Mouse (Mus musculus) ES-E14 (cell line): Measurements from ENCODE around the gene Syt6. TPM values are rescaled to one million over a fixed set of nuclear protein-coding genes. Genes with fewer than 3 reads are reported as not detected.

Experiments
- DNase-seq: peaks from one replicate; pipeline ENCODE4 v3.0.0-alpha.2; 2013; ENCODE audit warnings: low read depth, low spot score
- H3K27ac ChIP-seq: 2 replicates; pipeline ENCODE4 v1.5.1; 2012; ENCODE audit warnings: low read depth, mild to moderate bottlenecking, low read length, moderate library complexity, mixed read lengths; ENCODE audit not compliant: poor library complexity, insufficient read depth, severe bottlenecking
- H3K36me3 ChIP-seq: 2 replicates; pipeline ENCODE4 v1.6.1; 2012; ENCODE audit warnings: mild to moderate bottlenecking, low read length, moderate library complexity, mixed read lengths; ENCODE audit not compliant: control insufficient read depth, poor library complexity, insufficient read depth, severe bottlenecking
- H3K4me1 ChIP-seq, 2 experiments: fragments of 150-350 bp in 1 of 2; sonication (generic) in 1 of 2; 2 replicates each; pipeline ENCODE4 v1.6.1; 2012; ENCODE audit warnings: low read length in 2 of 2, mild to moderate bottlenecking in 1 of 2, mixed read lengths in 1 of 2; ENCODE audit not compliant: control insufficient read depth in 2 of 2, insufficient read depth in 2 of 2, poor library complexity in 1 of 2
- H3K4me3 ChIP-seq, 2 experiments: fragments of 150-350 bp in 1 of 2; sonication (generic) in 1 of 2; 2 replicates each; pipeline ENCODE4 v1.5.1; 2012; ENCODE audit warnings: low read length in 2 of 2, low read depth in 1 of 2, mild to moderate bottlenecking in 1 of 2, mixed read lengths in 1 of 2; ENCODE audit not compliant: insufficient read depth in 1 of 2, poor library complexity in 1 of 2, severe bottlenecking in 1 of 2
- H3K9ac ChIP-seq: 2 replicates; pipeline ENCODE4 v1.6.1; 2012; ENCODE audit warnings: low read depth, mild to moderate bottlenecking, low read length, mixed read lengths; ENCODE audit not compliant: poor library complexity, insufficient read depth, severe bottlenecking
- H3K9me3 ChIP-seq: fragments of 150-350 bp; sonication (generic); 2 replicates; pipeline ENCODE4 v1.6.1; 2012; ENCODE audit warnings: low read depth, mild to moderate bottlenecking, low read length; ENCODE audit not compliant: control insufficient read depth, insufficient read depth
- CHD2 ChIP-seq: IDR thresholded peaks from 2 replicates; pipeline ENCODE4 v1.6.1; 2014; ENCODE audit warnings: mild to moderate bottlenecking, low read depth, low read length, inconsistent platforms
- HCFC1 ChIP-seq: IDR thresholded peaks from 2 replicates; pipeline ENCODE4 v1.6.1; 2012; ENCODE audit warnings: low read length, inconsistent platforms, borderline replicate concordance; ENCODE audit not compliant: insufficient read depth
- MAFK ChIP-seq: IDR thresholded peaks from 2 replicates; pipeline ENCODE4 v1.6.1; 2014; ENCODE audit warnings: mild to moderate bottlenecking, low read depth, low read length, inconsistent platforms; ENCODE audit not compliant: insufficient read depth
- ZC3H11A ChIP-seq: IDR thresholded peaks from 2 replicates; pipeline ENCODE4 v1.6.1; 2012; ENCODE audit warnings: low read depth, mild to moderate bottlenecking, inconsistent platforms, low read length, borderline replicate concordance
- ZNF384 ChIP-seq: IDR thresholded peaks from 2 replicates; pipeline ENCODE4 v1.6.1; 2012; ENCODE audit warnings: low read depth, low read length, inconsistent platforms
- in situ Hi-C, 2 experiments: fragments of 600-800 bp; cut with MboI; formaldehyde crosslinking; loops; one replicate each; pipeline ENCODE4 v1.15.1; 2025; ENCODE audit warnings: low sequenced_read_pairs in 2 of 2, inconsistent platforms in 1 of 2; ENCODE audit not compliant: unreplicated experiment in 2 of 2
- total RNA-seq: library from RNA; depleted of rRNA; stranded (reverse); fragments of 300-350 nt; gene quantifications from 2 replicates; pipeline ENCODE4 v1.2.3, GENCODE M21; 2012

Syt6 gene
- total RNA-seq, 1 experiment: 0.22 TPM

DNA sequence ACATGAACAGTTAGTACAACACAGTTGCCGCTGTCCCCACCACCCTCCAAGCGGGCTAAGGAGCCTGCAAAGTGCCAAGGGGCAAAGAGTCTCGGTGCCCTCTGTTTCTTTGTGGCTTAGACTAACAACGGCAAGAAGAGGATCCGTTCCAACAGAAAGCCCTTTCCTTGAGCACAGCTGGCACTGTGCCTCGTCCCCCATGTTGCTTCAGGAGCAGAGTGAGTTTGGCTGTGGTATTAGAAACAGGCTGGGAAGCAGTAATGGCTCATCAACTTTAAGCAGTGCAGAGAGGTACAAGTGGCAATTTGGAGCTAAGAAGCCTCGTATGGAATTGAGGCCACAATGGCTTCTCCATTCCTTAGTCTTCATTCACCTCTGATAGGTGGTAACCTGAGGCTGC is 35.9 kb upstream of the Syt6 start:
- Histone ChIP-seq H3K4me1 (peaks cover 0 to 2% of the 10 kb centered on the region in 2 experiments; a peak in 1 of 4 replicates), H3K9ac (no peak overlapping the region), H3K36me3 (no peaks in the 10 kb centered on the region), H3K4me3 (no peak overlapping the region), H3K27ac (no peak overlapping the region), H3K9me3 (no peaks in the 10 kb centered on the region)
- TF ChIP-seq CHD2: no peak
- in situ Hi-C loops: no loop called here
- DNase-seq: no peak

DNA sequence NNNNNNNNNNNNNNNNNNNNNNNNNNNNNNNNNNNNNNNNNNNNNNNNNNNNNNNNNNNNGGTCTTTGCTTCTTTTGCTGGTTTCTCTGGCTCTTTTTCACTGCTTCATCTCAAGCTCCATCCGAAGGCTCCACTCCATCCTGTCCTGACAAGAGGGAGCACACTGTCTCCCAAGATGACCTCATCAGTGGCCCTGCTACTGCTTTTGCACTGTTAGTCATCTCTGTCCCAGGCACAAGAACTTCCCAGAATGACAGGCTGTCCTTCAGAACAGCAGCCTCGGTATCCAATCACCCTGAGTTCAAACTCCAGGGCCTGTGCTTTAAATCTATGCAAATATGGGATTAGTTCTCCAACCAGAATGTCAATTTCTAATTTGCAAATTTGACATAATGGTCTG is 28.9 kb upstream of the Syt6 start:
- Histone ChIP-seq H3K9me3 (no peaks in the 10 kb centered on the region), H3K4me1 (no peaks in the 10 kb centered on the region), H3K27ac (no peak overlapping the region), H3K4me3 (no peak overlapping the region), H3K36me3 (no peaks in the 10 kb centered on the region), H3K9ac (no peak overlapping the region)
- DNase-seq: no peak
- TF ChIP-seq ZNF384: no peak
- no peak for TF ChIP-seq CHD2
- no peak for TF ChIP-seq HCFC1
- TF ChIP-seq ZC3H11A: no peak
- no peak for TF ChIP-seq MAFK
- in situ Hi-C loops: no loop called here

DNA sequence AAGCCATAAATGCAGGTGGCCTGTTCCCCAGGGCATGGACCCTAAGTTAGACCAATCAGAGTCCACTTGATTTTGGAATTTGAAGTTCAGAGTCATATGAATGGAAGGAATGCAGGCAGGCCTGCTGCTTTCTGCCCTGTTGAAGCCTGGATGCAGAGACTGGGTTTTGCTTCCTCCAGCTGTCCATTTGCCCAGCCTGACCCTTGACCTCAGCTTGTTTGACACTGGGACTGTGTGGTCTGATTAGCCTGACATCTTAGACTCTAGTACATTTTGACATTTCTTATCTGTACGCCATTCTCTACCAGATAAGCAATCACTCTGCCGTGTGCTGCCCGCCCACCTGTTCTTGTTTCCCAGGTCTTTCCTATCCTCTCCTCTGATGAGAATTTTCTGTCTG is 28.4 kb upstream of the Syt6 start:
- no peaks in the 10 kb centered on the region for H3K9me3 ChIP-seq
- TF ChIP-seq CHD2: no peak
- no peak for DNase-seq
- no peak overlapping the region for H3K4me3 ChIP-seq
- H3K4me1 ChIP-seq: no peaks in the 10 kb centered on the region
- H3K9ac ChIP-seq: no peak overlapping the region
- no peak overlapping the region for H3K27ac ChIP-seq
- no peaks in the 10 kb centered on the region for H3K36me3 ChIP-seq
- in situ Hi-C loops: no loop called here

DNA sequence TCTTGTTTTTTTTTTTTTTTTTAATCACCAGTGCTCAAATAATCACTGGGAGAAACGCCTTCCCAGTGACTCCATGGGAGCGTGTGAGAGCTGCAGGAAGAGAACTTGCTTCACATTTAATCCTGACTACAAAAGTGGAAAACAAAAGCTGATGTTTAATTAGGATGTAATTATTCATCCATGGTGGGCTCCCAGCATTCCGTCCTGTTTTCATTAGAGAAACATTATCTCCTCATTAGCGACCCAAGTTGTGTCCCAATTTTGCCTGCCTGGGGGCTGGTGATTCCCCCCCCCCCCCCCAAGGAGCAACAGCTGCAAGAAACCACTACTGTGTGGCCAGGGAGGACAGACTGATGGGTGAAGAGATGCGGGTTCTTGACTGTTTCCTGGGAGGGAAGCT is 24.8 kb upstream of the Syt6 start:
- in situ Hi-C loops: no loop called here
- DNase-seq: no peak
- Histone ChIP-seq H3K36me3 (no peaks in the 10 kb centered on the region), H3K9me3 (no peaks in the 10 kb centered on the region), H3K9ac (no peak overlapping the region), H3K27ac (no peak overlapping the region), H3K4me1 (no peaks in the 10 kb centered on the region), H3K4me3 (no peak overlapping the region)
- TF ChIP-seq CHD2: no peak
- TF ChIP-seq MAFK: no peak
- TF ChIP-seq ZC3H11A: no peak
- TF ChIP-seq HCFC1: no peak
- no peak for TF ChIP-seq ZNF384

DNA sequence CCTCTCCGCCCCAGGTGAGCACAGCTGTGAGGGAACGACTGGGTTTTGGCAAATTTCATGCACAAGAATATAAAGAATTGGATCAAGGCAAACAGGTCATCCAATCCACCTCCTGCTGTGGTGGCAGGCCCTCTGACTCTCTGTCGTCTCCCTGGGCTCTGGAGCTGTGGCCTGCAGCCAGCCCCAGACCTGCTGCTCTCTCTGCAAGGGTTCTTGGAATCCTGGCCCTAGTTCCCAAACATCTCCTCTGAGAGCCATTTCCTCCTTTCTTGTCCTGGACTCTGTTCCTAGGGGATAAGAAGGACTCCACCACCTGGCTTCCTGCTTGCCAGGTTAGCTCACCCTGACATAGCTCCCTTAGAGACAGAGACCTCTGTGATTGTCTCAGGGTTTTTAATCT is 7.8 kb upstream of the Syt6 start:
- DNase-seq: no peak
- Histone ChIP-seq H3K36me3 (no peaks in the 10 kb centered on the region), H3K27ac (no peak overlapping the region), H3K4me1 (no peaks in the 10 kb centered on the region), H3K4me3 (no peak overlapping the region), H3K9ac (no peak overlapping the region), H3K9me3 (no peaks in the 10 kb centered on the region)
- TF ChIP-seq ZNF384 (no peak), MAFK (no peak), CHD2 (no peak), ZC3H11A (no peak), HCFC1 (no peak)
- in situ Hi-C loops: no loop called here
